Mouse (Mus musculus) embryonic facial prominence, embryonic 15.5 days (tissue): Measurements from ENCODE around the gene Cyb5d1. TPM values are rescaled to one million over a fixed set of nuclear protein-coding genes. Genes with fewer than 3 reads are reported as not detected.

Source experiments
- ATAC-seq: fragments of 200-750 bp; cut with Nextera tagmentation; 2 replicates; pipeline ENCODE4 v1.8.0; 2017; ENCODE audit warnings: low read depth, moderate TSS enrichment; ENCODE audit not compliant: insufficient number of reproducible peaks, low FRiP score, low TSS enrichment
- H3K27ac ChIP-seq: fragments of 300-500 bp; sonication (generic); replicated peaks from 2 replicates; pipeline ENCODE4 v1.5.1; 2015; ENCODE audit warnings: mild to moderate bottlenecking, inconsistent platforms
- H3K27me3 ChIP-seq: fragments of 300-500 bp; sonication (generic); 2 replicates; pipeline ENCODE4 v1.6.1; 2015; ENCODE audit warnings: inconsistent platforms
- H3K36me3 ChIP-seq: fragments of 300-500 bp; sonication (generic); 2 replicates; pipeline ENCODE4 v1.6.1; 2015; ENCODE audit warnings: mild to moderate bottlenecking, inconsistent platforms
- H3K4me1 ChIP-seq: fragments of 300-500 bp; sonication (generic); 2 replicates; pipeline ENCODE4 v1.6.1; 2015; ENCODE audit warnings: inconsistent platforms
- H3K4me2 ChIP-seq: fragments of 300-500 bp; sonication (generic); replicated peaks from 2 replicates; pipeline ENCODE4 v1.6.1; 2015; ENCODE audit warnings: mild to moderate bottlenecking, inconsistent platforms
- H3K4me3 ChIP-seq: fragments of 300-500 bp; sonication (generic); replicated peaks from 2 replicates; pipeline ENCODE4 v1.5.1; 2015; ENCODE audit warnings: mild to moderate bottlenecking, inconsistent platforms
- H3K9ac ChIP-seq: fragments of 300-500 bp; sonication (generic); 2 replicates; pipeline ENCODE4 v1.6.1; 2015; ENCODE audit warnings: inconsistent platforms
- H3K9me3 ChIP-seq: fragments of 300-500 bp; sonication (generic); replicated peaks from 2 replicates; pipeline ENCODE4 v1.6.1; 2016; ENCODE audit warnings: inconsistent platforms
- WGBS: fragments of 180-500 bp; shearing (Covaris S2); methylation state at CpG from one replicate; pipeline ENCODE4 v1.1.7; 2015; 5-methylcytosine and 5-hydroxymethylcytosine counted together
- polyA plus RNA-seq: library from polyadenylated mRNA; unstranded; fragments of >200 nt; fragmentation: Nextera tagmentation; extraction: Ambion mirVana; gene quantifications from 2 replicates; pipeline ENCODE4 v1.2.1, GENCODE M21; 2015

Cyb5d1 gene
- polyA plus RNA-seq, 1 experiment from 2014 or later: 40.9 TPM

DNA sequence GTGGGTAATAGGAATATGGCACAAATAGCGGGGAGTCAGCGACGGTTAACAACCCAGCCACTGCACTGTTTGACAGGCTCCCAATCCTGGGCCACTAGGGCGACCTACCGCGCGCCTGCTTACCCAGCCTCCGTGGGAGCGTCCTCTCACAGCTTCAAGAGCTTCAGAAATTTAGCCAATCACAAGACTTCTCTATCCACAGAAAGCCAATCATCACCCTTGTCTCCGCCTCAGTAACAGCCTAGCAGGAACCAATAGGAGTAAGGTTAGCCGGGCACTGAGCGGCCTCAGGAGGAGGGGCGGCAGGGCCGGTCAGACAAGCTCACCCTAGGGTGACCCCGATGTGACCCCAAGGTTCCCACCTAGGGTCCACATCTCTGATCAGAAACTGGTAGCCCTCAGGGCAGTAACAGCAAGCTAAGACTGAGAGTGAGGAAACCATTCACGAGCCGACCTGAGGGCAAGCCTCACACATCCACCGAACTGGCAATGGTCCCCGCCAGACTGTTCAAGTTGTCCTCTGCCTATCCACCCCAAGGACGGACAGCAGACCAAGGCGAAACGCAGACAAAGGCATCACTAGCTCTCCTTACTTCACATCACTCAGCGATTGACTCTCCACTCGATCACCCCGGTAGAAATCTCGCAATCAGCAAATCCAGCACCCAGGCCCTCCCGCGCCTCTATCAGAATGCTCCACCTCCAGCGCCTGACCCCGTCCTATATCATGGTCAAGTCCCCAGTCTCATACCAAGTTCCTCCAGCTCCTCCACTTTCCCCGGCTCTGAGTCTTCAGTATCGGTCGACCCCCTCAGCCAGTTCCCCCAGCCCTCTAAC lies 13.3 kb upstream of the Cyb5d1 start:
- 2% methylated on average over 33 of the region's 33 CpGs for WGBS
- Histone ChIP-seq H3K27me3 (no peaks in the 10 kb centered on the region), H3K9me3 (no peaks in the 10 kb centered on the region), H3K36me3 (peaks cover 49% of the 10 kb centered on the region), H3K9ac (peak overlapping the region; percentile 84), H3K27ac (peak overlapping the region; percentile 98), H3K4me1 (peaks cover 49% of the 10 kb centered on the region), H3K4me3 (peak overlapping the region; percentile 75), H3K4me2 (peak overlapping the region; percentile 94)
- peak; percentile 63 for ATAC-seq

GRCm38 (mm10) chr11:69407724-69408004 lies 12.2 kb upstream of the Cyb5d1 start:
- H3K4me1 ChIP-seq: peaks cover 38% of the 10 kb centered on the region
- peak overlapping the region; percentile 94; the same call in 1 of the 2 replicates for H3K4me2 ChIP-seq
- no peak overlapping the region for H3K27ac ChIP-seq
- 77% methylated on average over 4 of the region's 4 CpGs for WGBS
- H3K36me3 ChIP-seq: peaks cover 52% of the 10 kb centered on the region
- no peaks in the 10 kb centered on the region for H3K27me3 ChIP-seq
- peak overlapping the region; percentile 84; the same call in 1 of the 2 replicates for H3K9ac ChIP-seq
- ATAC-seq: no peak
- no peak overlapping the region for H3K4me3 ChIP-seq
- no peaks in the 10 kb centered on the region for H3K9me3 ChIP-seq

DNA sequence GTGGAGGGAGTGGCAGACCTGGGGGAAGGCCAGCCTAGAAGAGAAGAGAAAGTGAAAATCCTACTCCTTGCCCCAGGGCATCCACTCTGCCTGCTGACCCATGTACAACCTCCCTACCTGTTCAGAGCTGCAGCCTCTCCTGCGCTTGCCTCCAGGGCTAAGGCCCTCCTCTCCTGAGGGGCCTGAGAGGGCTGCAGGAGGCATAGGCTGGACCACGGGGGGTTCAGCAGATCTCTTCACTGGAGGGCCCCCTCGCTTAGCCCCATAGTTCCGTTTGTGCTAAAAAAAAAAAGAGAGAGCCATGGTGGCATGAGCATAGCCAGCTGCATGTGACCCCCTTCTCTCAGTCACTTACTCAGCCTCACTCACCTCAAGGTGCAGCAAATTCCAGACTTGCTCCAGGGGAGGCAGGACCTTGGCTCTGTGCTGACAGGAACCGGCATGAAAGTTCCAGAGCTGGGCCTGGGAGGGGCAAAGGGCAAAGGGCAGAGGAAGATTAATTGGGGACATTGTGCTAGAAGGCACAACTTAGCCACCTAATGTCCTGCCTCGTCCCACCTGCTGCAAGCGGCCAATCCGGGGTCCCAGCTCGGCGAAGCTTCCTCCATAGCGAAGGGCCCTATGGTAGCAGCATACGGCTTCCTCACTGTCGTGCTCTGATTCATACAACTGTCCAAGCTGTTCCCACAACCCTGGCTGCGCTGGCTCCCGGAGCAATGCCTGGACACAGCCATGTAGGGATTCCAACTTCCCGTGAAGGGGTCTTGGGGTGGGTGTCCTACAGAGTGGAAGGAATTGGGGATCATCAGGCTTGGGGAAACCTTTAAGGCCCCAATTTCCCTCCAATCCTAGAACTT lies 11.7 kb upstream of the Cyb5d1 start:
- Histone ChIP-seq H3K4me1 (peaks cover 32% of the 10 kb centered on the region), H3K36me3 (peaks cover 56% of the 10 kb centered on the region), H3K4me3 (no peak overlapping the region), H3K9ac (no peak overlapping the region), H3K9me3 (no peaks in the 10 kb centered on the region), H3K27ac (no peak overlapping the region), H3K4me2 (no peak overlapping the region), H3K27me3 (no peaks in the 10 kb centered on the region)
- no peak for ATAC-seq
- 85% methylated on average over 14 of the region's 16 CpGs for WGBS

- H3K4me2 ChIP-seq: no peak overlapping the region
- no peaks in the 10 kb centered on the region for H3K27me3 ChIP-seq
- 81% methylated on average over 19 of the region's 19 CpGs for WGBS
- no peak for ATAC-seq
- H3K9me3 ChIP-seq: no peaks in the 10 kb centered on the region
- H3K36me3 ChIP-seq: peaks cover 65% of the 10 kb centered on the region
- no peak overlapping the region for H3K4me3 ChIP-seq
- no peak overlapping the region for H3K9ac ChIP-seq
- H3K27ac ChIP-seq: no peak overlapping the region
- H3K4me1 ChIP-seq: peaks cover 28% of the 10 kb centered on the region
Measured at GRCm38 (mm10) chr11:69406282-69406681, 10.9 kb upstream of the Cyb5d1 start.

GRCm38 (mm10) chr11:69405397-69406200 lies 10.2 kb upstream of the Cyb5d1 start:
- Histone ChIP-seq H3K27me3 (no peaks in the 10 kb centered on the region), H3K4me2 (no peak overlapping the region), H3K27ac (no peak overlapping the region), H3K4me3 (no peak overlapping the region), H3K4me1 (peaks cover 29% of the 10 kb centered on the region), H3K9me3 (no peaks in the 10 kb centered on the region), H3K9ac (no peak overlapping the region), H3K36me3 (peaks cover 71% of the 10 kb centered on the region)
- ATAC-seq: no peak
- WGBS: 87% methylated on average over 24 of the region's 24 CpGs

DNA sequence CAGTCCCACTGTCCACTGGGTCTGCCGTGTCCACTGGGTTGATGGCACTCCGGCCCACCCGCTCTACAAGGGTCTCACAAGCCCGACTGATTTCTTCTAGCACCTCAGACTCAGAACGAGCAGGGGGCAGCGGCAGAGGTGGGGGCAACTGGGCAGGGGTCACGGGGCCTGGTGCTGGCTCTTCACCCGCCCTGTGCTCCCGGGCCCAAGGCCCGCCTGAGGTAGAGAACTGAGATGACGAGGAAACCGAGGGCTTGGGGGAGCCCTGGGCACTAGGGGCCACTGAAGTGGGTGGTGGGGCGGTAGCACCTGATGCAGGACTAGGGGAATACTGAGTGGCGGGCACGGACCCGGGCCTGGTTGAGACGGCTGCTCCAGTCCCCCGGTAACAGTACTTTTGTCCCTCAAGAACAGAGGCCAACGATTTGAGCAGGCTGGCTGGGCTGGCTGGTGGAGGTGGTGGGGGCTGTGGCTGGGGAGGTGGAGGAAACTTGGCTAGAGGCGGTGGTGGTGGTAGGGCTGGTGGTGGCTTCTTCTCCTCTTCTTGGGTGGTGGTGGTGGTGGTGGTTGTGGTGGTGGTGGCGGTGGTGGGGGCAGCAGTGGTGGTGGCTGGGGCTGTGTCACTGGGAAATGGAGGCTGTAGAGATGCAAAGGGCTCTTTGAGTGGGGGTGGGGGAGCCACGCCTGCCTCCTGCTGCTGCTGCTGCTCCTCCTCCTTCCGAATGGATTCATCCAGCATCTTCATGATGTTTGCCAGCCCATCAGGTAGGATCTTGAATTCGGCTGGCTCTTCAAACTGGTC lies 9.4 kb upstream of the Cyb5d1 start:
- no peak overlapping the region for H3K4me2 ChIP-seq
- no peak overlapping the region for H3K9ac ChIP-seq
- no peak overlapping the region for H3K27ac ChIP-seq
- WGBS: 90% methylated on average over 24 of the region's 24 CpGs
- ATAC-seq: no peak
- H3K4me3 ChIP-seq: no peak overlapping the region
- H3K9me3 ChIP-seq: no peaks in the 10 kb centered on the region
- H3K27me3 ChIP-seq: no peaks in the 10 kb centered on the region
- H3K4me1 ChIP-seq: peaks cover 35% of the 10 kb centered on the region
- H3K36me3 ChIP-seq: peaks cover 79% of the 10 kb centered on the region

DNA sequence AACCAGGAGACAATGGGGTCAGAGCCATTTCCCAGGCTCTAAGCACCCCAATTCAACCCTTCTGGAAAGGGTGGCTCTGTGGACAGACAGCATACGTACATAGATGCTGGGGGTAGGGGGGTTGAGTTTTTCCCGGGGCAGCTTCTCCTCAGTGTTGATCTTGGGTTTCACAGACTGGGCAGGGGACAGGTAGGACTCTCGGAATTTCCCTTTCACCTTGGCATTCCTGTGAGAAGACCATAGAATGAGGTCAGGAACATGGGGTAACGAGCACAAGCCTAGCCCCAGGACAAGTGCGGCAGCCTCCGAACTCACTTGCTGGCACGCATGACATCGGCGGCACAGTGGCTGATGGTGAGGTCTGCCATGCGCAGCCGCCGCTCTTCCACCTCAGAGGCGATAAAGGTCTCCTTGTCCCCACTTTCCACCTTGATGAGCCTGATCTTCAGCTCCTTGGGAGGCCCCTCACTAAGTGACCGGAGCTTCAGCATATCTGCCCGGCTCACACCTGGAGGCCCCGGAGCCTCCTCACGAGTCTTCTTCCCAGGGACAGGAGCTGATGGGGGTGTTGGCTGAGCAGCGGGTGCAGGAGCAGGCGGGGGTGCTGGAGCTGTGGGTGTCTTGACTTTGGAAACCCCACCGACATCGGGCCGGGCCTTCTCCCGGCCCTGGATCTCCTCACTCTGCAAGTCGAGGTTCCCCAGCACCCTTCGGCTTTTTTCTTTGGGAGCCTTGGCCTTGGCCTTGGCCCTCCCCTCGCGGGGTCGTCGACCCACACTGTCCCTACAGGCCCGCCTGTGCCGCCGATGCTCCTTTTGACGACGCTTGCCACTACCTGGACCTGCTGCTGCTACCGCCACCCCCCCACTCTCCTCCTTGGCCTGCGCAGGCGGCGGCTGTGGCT lies 8.5 kb upstream of the Cyb5d1 start:
- Histone ChIP-seq H3K4me1 (peaks cover 36% of the 10 kb centered on the region), H3K4me3 (no peak overlapping the region), H3K9ac (no peak overlapping the region), H3K27me3 (no peaks in the 10 kb centered on the region), H3K36me3 (peaks cover 85% of the 10 kb centered on the region), H3K27ac (no peak overlapping the region), H3K9me3 (no peaks in the 10 kb centered on the region), H3K4me2 (no peak overlapping the region)
- ATAC-seq: no peak
- 90% methylated on average over 38 of the region's 38 CpGs for WGBS

- WGBS: 84% methylated on average over 12 of the region's 12 CpGs
- ATAC-seq: no peak
- Histone ChIP-seq H3K27me3 (no peaks in the 10 kb centered on the region), H3K9me3 (no peaks in the 10 kb centered on the region), H3K9ac (no peak overlapping the region), H3K27ac (no peak overlapping the region; the same call in 1 of the 2 replicates), H3K4me2 (no peak overlapping the region), H3K36me3 (peaks cover 75% of the 10 kb centered on the region), H3K4me3 (no peak overlapping the region), H3K4me1 (peaks cover 37% of the 10 kb centered on the region)
Measured at GRCm38 (mm10) chr11:69401987-69402386, 6.6 kb upstream of the Cyb5d1 start.

- 17% methylated on average over 22 of the region's 22 CpGs for WGBS
- H3K27ac ChIP-seq: no peak overlapping the region; the same call in 1 of the 2 replicates
Measured at GRCm38 (mm10) chr11:69401210-69401637, 5.8 kb upstream of the Cyb5d1 start.

More at GRCm38 (mm10) chr11:69401210-69401637, 5.8 kb upstream of the Cyb5d1 start:
- no peaks in the 10 kb centered on the region for H3K9me3 ChIP-seq
- no peak overlapping the region for H3K4me3 ChIP-seq
- H3K9ac ChIP-seq: no peak overlapping the region
- H3K4me1 ChIP-seq: peaks cover 45% of the 10 kb centered on the region
- H3K36me3 ChIP-seq: peaks cover 68% of the 10 kb centered on the region
- no peaks in the 10 kb centered on the region for H3K27me3 ChIP-seq
- ATAC-seq: peak; percentile 52
- H3K4me2 ChIP-seq: no peak overlapping the region
